Mouse (Mus musculus) heart, adult 11 months (tissue): ENCODE measurements around the gene Pigz.
"Not testable (repeated sequence)": the region's sequence is repeated elsewhere in the genome, so short reads cannot be mapped to it uniquely, and the experiment has no call there.

ENCODE experiments used
- DNase-seq: peaks from one replicate; pipeline ENCODE4 v3.0.0; 2022

The Pigz gene

GRCm38 (mm10) chr16:31932255-31932654, 1.4 kb upstream of the Pigz start:
- no peak for DNase-seq

- DNase-seq: peak; percentile 99
Measured at GRCm38 (mm10) chr16:31932840-31933697, 582 bp upstream of the Pigz start.

- peak; percentile 91 for DNase-seq
Measured at GRCm38 (mm10) chr16:31934550-31935010, 929 bp downstream of the Pigz start.

GRCm38 (mm10) chr16:31935091-31935979, 1.7 kb downstream of the Pigz start:
- peak; percentile 96 for DNase-seq

- no peak for DNase-seq
Measured at GRCm38 (mm10) chr16:31936568-31936967, 2.9 kb downstream of the Pigz start.

- peak; percentile 93 for DNase-seq
Measured at GRCm38 (mm10) chr16:31938856-31939255, 5.2 kb downstream of the Pigz start.

GRCm38 (mm10) chr16:31940586-31940985, 6.9 kb downstream of the Pigz start:
- no peak for DNase-seq

GRCm38 (mm10) chr16:31943980-31944379, 10.3 kb downstream of the Pigz start:
- peak; percentile 96 for DNase-seq

- peak; percentile 92 for DNase-seq
Measured at GRCm38 (mm10) chr16:31944698-31945255, 11.1 kb downstream of the Pigz start.

GRCm38 (mm10) chr16:31945372-31945771, 11.7 kb downstream of the Pigz start:
- peak; percentile 91 for DNase-seq

GRCm38 (mm10) chr16:31945986-31946385, 12.3 kb downstream of the Pigz start:
- not testable (repeated sequence) for DNase-seq

GRCm38 (mm10) chr16:31947333-31947732, 13.7 kb downstream of the Pigz start:
- DNase-seq: no peak

GRCm38 (mm10) chr16:31947901-31948316, 14.3 kb downstream of the Pigz start:
- DNase-seq: no peak

GRCm38 (mm10) chr16:31948345-31948774, 14.7 kb downstream of the Pigz start, which contains the start of the genes 0610012G03Rik and Ncbp2:
Gene 0610012G03Rik, minus strand, starts transcription at chr16:31948494.
Gene Ncbp2, plus strand, starts transcription at chr16:31948513.
- DNase-seq: peak; percentile 99

GRCm38 (mm10) chr16:31963224-31963623, 29.6 kb downstream of the Pigz start:
- DNase-seq: no peak

- DNase-seq: peak; percentile 58
Measured at GRCm38 (mm10) chr16:31975258-31975657, 41.6 kb downstream of the Pigz start.

- DNase-seq: peak; percentile 72
Measured at GRCm38 (mm10) chr16:31979501-31979900, 45.9 kb downstream of the Pigz start.

GRCm38 (mm10) chr16:31980946-31981345, 47.3 kb downstream of the Pigz start:
- peak; percentile 77 for DNase-seq

- peak; percentile 27 for DNase-seq
Measured at GRCm38 (mm10) chr16:31992039-31992438, 58.4 kb downstream of the Pigz start.

- DNase-seq: peak; percentile 57
Measured at GRCm38 (mm10) chr16:31993195-31993594, 59.5 kb downstream of the Pigz start.

GRCm38 (mm10) chr16:31993946-31994345, 60.3 kb downstream of the Pigz start:
- DNase-seq: peak; percentile 69
